Mouse (Mus musculus): ENCODE measurements around the gene Birc7. TPM values are rescaled to one million over a fixed set of nuclear protein-coding genes. Genes with fewer than 3 reads are reported as not detected.

Gene Birc7
- polyA plus RNA-seq, 1 experiment = 0.26 TPM

GRCm38 (mm10) chr2:180910928-180911327, 17.9 kb upstream of the Birc7 start:
- TF ChIP-seq POLR2A (IDR thresholded peaks at IDR 0.05; ENCODE audit: borderline replicate concordance, extremely low read depth, insufficient read depth, insufficient read length, poor library complexity, severe bottlenecking) (no peak), CTCF (IDR thresholded peaks at IDR 0.05; ENCODE audit: borderline replicate concordance, extremely low read depth, insufficient read depth, insufficient read length) (no peak)
- DNase-seq (ENCODE audit: low read depth) = no peak

DNA sequence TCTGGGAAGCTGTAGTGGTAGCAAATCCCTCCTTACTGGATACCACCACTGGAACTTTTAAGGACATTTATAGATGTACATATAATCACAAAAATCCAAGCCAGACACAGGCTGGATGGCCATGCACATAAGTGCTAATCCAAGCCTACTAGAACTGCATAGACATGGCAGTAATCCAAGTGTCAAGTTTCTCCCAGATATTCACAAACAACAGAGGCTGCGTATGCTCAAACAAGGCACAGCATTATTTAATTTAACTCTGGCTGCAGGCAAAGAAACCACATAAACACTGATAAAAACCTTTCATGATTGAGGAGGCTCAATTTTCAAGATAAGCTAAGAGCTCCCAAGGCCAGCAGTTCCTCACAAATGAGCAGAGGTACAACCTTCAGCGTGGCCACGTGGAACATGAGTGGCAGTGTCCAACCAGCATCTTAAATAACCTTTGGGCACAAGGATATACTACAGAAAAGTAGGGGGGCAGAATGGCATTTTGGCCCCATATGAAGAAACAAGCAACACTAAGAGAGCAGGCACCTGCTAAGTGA, 12.9 kb upstream of the Birc7 start:
- no peak for DNase-seq (ENCODE audit: low read depth)
- TF ChIP-seq POLR2A (IDR thresholded peaks at IDR 0.05; ENCODE audit: borderline replicate concordance, extremely low read depth, insufficient read depth, insufficient read length, poor library complexity, severe bottlenecking) = no peak

DNA sequence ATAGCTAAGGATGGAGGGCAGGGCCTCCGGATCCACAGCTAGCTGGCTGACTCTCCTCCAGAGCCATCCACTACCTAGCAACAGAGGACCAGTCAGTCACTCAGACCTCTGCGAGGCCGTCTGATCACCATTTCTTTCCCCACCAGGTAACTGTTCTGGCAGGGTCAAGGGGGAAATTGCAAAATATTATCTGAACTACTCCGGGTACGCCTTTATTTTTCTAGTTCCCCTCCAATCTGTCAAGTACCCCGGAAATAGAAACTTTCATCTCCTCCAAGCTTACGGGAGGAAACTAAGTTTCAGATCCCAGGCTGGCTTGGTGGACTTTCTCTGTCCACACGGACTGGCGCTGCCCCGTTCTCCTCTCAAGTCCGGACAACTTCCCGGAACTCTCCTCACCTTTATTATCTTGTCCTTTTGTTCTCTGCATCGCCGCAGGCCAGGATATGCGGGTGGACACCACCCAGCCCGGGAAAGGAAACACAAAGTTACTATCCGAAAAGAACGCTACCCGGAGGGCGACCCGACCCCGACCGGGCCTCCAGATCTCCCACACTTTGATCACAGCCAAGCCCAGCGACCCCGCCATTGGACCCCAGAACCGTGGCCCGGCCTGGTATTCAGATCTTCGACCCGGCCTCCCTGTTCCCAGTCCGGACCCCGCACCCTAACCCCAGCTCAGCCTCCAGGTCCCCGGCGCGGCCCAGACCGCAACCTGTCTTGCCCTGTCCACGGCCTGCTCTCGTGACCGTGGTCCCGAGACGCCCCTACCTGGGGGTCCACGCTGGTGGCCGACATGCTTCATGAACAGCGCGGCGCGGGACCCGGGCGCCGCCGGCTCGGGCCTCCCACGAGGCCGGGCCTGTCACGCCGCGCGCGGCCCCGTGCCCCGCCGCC, 8.7 kb upstream of the Birc7 start:
- TF ChIP-seq POLR2A (IDR thresholded peaks at IDR 0.05; ENCODE audit: borderline replicate concordance, extremely low read depth, insufficient read depth, insufficient read length, poor library complexity, severe bottlenecking) (no peak), CTCF (IDR thresholded peaks at IDR 0.05; ENCODE audit: borderline replicate concordance, extremely low read depth, insufficient read depth, insufficient read length) (no peak)
- DNase-seq (ENCODE audit: low read depth) = no peak

- DNase-seq (ENCODE audit: low read depth) = peak; percentile 98
- TF ChIP-seq POLR2A (IDR thresholded peaks at IDR 0.05; ENCODE audit: borderline replicate concordance, extremely low read depth, insufficient read depth, insufficient read length, poor library complexity, severe bottlenecking) (peak; percentile 88), CTCF (IDR thresholded peaks at IDR 0.05; ENCODE audit: borderline replicate concordance, extremely low read depth, insufficient read depth, insufficient read length) (no peak)
These were observed 7.9 kb upstream of the Birc7 start, which contains the start of gene Ythdf1 for GRCm38 (mm10) chr2:180920810-180921400. Gene Ythdf1, minus strand, starts transcription at chr2:180920949.

DNA sequence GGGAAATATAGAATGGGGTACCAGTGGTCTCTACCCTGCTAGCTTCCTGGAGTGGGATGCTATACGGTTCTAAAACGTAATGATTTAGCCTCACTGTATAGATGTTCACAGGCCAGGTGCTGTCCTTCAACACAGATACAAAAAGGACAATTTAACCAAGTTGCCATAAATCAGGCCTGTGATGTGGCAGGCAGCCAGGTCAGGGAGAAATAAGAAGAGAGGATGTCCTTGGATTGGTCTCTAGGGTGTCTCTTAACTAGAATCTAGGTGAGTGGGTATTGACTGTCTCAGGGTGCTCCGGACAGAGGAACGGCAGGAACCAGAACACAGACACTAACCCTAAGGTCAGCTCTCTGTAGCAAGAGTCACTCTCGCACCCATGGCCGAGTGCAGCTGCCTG, 6.1 kb upstream of the Birc7 start:
- DNase-seq (ENCODE audit: low read depth) = no peak
- TF ChIP-seq POLR2A (IDR thresholded peaks at IDR 0.05; ENCODE audit: borderline replicate concordance, extremely low read depth, insufficient read depth, insufficient read length, poor library complexity, severe bottlenecking) = no peak
- TF ChIP-seq CTCF (IDR thresholded peaks at IDR 0.05; ENCODE audit: borderline replicate concordance, extremely low read depth, insufficient read depth, insufficient read length) = no peak

GRCm38 (mm10) chr2:180925176-180925575, 3.6 kb upstream of the Birc7 start:
- peak; percentile 70 for DNase-seq (ENCODE audit: low read depth)
- TF ChIP-seq CTCF (IDR thresholded peaks at IDR 0.05; ENCODE audit: borderline replicate concordance, extremely low read depth, insufficient read depth, insufficient read length) (peak; percentile 93), POLR2A (IDR thresholded peaks at IDR 0.05; ENCODE audit: borderline replicate concordance, extremely low read depth, insufficient read depth, insufficient read length, poor library complexity, severe bottlenecking) (no peak)

GRCm38 (mm10) chr2:180932418-180932817, 3.6 kb downstream of the Birc7 start:
- no peak for TF ChIP-seq POLR2A (IDR thresholded peaks at IDR 0.05; ENCODE audit: borderline replicate concordance, extremely low read depth, insufficient read depth, insufficient read length, poor library complexity, severe bottlenecking)
- TF ChIP-seq CTCF (IDR thresholded peaks at IDR 0.05; ENCODE audit: borderline replicate concordance, extremely low read depth, insufficient read depth, insufficient read length) = no peak
- peak; percentile 47 for DNase-seq (ENCODE audit: low read depth)

GRCm38 (mm10) chr2:180940187-180940586, 11.4 kb downstream of the Birc7 start:
- TF ChIP-seq CTCF (IDR thresholded peaks at IDR 0.05; ENCODE audit: borderline replicate concordance, extremely low read depth, insufficient read depth, insufficient read length) (no peak), POLR2A (IDR thresholded peaks at IDR 0.05; ENCODE audit: borderline replicate concordance, extremely low read depth, insufficient read depth, insufficient read length, poor library complexity, severe bottlenecking) (no peak)
- DNase-seq (ENCODE audit: low read depth) = no peak

DNA sequence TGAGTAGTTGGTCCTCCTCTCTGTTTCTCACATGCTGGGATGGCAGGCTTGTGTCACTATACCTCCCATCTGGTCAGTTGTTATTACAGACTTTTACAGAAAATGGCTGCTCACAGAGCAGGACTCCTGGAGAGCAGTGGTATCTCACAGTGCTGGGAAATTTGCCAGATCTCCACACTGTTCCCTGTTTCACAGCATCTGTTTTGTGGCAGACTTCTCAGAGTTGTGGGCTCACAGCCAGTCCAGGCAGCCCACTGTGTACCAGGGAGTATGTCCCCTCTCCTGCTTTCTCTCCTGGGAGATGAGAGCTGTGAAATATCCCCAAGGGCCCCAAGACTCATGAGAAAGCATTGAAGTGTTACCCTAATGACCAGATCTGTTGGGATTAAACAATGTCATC, 13.0 kb downstream of the Birc7 start:
- TF ChIP-seq POLR2A (IDR thresholded peaks at IDR 0.05; ENCODE audit: borderline replicate concordance, extremely low read depth, insufficient read depth, insufficient read length, poor library complexity, severe bottlenecking) (no peak), CTCF (IDR thresholded peaks at IDR 0.05; ENCODE audit: borderline replicate concordance, extremely low read depth, insufficient read depth, insufficient read length) (no peak)
- DNase-seq (ENCODE audit: low read depth) = peak; percentile 82

DNA sequence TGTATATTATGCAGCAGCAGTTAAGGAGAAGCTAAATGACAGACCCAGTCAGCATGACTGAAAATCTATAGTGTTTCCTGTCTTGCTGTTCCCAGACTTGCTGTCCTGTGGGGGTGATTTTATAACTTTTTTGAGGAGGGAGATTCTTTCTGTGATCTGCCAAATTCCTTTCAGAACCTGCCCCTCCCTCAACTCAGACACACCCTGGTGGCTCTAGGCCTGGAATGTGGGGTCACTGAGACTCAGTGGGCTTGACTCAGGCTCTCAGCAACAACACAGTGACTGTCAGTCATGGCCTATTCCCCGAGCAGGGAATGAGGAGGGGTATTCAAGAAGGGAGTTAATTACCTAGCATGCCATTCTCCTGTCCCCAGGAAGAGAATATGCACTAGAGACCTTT, 21.1 kb downstream of the Birc7 start:
- DNase-seq (ENCODE audit: low read depth) = no peak
- TF ChIP-seq CTCF (IDR thresholded peaks at IDR 0.05; ENCODE audit: borderline replicate concordance, extremely low read depth, insufficient read depth, insufficient read length) (no peak), POLR2A (IDR thresholded peaks at IDR 0.05; ENCODE audit: borderline replicate concordance, extremely low read depth, insufficient read depth, insufficient read length, poor library complexity, severe bottlenecking) (no peak)

GRCm38 (mm10) chr2:180952731-180953171, 23.9 kb downstream of the Birc7 start:
- DNase-seq (ENCODE audit: low read depth) = peak; percentile 92
- TF ChIP-seq CTCF (IDR thresholded peaks at IDR 0.05; ENCODE audit: borderline replicate concordance, extremely low read depth, insufficient read depth, insufficient read length) (no peak), POLR2A (IDR thresholded peaks at IDR 0.05; ENCODE audit: borderline replicate concordance, extremely low read depth, insufficient read depth, insufficient read length, poor library complexity, severe bottlenecking) (no peak)
